Mouse (Mus musculus): ENCODE results near the gene Kcnj8. TPM values are rescaled to one million over a fixed set of nuclear protein-coding genes. Genes with fewer than 3 reads are reported as not detected.

Gene Kcnj8
- total RNA-seq (2017) = not detected in 2 replicates

- peak; percentile 40 for ATAC-seq (replicated peaks; ENCODE audit: low read depth, poor library complexity, severe bottlenecking)
Observed at GRCm38 (mm10) chr6:142571055-142571618, at the start of gene Kcnj8. Gene Kcnj8 (minus strand): TSS chr6:142571614.

- no peak for ATAC-seq (replicated peaks; ENCODE audit: low read depth, poor library complexity, severe bottlenecking)
Observed at GRCm38 (mm10) chr6:142616659-142617058, 45.2 kb upstream of the Kcnj8 start.

- no peak for ATAC-seq (replicated peaks; ENCODE audit: low read depth, poor library complexity, severe bottlenecking)
Observed at GRCm38 (mm10) chr6:142614324-142614723, 42.9 kb upstream of the Kcnj8 start.

GRCm38 (mm10) chr6:142612366-142612765, 41.0 kb upstream of the Kcnj8 start:
- no peak for ATAC-seq (replicated peaks; ENCODE audit: low read depth, poor library complexity, severe bottlenecking)

- ATAC-seq (replicated peaks; ENCODE audit: low read depth, poor library complexity, severe bottlenecking) = no peak
Observed at GRCm38 (mm10) chr6:142609401-142610373, 38.3 kb upstream of the Kcnj8 start.

GRCm38 (mm10) chr6:142607080-142607479, 35.7 kb upstream of the Kcnj8 start:
- ATAC-seq (replicated peaks; ENCODE audit: low read depth, poor library complexity, severe bottlenecking) = no peak

- no peak for ATAC-seq (replicated peaks; ENCODE audit: low read depth, poor library complexity, severe bottlenecking)
Observed at GRCm38 (mm10) chr6:142602772-142603171, 31.4 kb upstream of the Kcnj8 start.

- no peak for ATAC-seq (replicated peaks; ENCODE audit: low read depth, poor library complexity, severe bottlenecking)
Observed at GRCm38 (mm10) chr6:142578831-142579230, 7.4 kb upstream of the Kcnj8 start.

- no peak for ATAC-seq (replicated peaks; ENCODE audit: low read depth, poor library complexity, severe bottlenecking)
Observed at GRCm38 (mm10) chr6:142577801-142578200, 6.4 kb upstream of the Kcnj8 start.

- peak; percentile 66 for ATAC-seq (replicated peaks; ENCODE audit: low read depth, poor library complexity, severe bottlenecking)
Observed at GRCm38 (mm10) chr6:142572876-142573275, 1.5 kb upstream of the Kcnj8 start.

GRCm38 (mm10) chr6:142571629-142572360, 381 bp upstream of the Kcnj8 start:
- peak; percentile 39; the same call in 1 of the 2 replicates for ATAC-seq (replicated peaks; ENCODE audit: low read depth, poor library complexity, severe bottlenecking)

GRCm38 (mm10) chr6:142570046-142570770, 1.2 kb downstream of the Kcnj8 start:
- no peak for ATAC-seq (replicated peaks; ENCODE audit: low read depth, poor library complexity, severe bottlenecking)

GRCm38 (mm10) chr6:142568713-142569357, 2.6 kb downstream of the Kcnj8 start:
- ATAC-seq (replicated peaks; ENCODE audit: low read depth, poor library complexity, severe bottlenecking) = no peak

GRCm38 (mm10) chr6:142567452-142567851, 4.0 kb downstream of the Kcnj8 start:
- peak; percentile 43 for ATAC-seq (replicated peaks; ENCODE audit: low read depth, poor library complexity, severe bottlenecking)

- no peak for ATAC-seq (replicated peaks; ENCODE audit: low read depth, poor library complexity, severe bottlenecking)
Observed at GRCm38 (mm10) chr6:142564746-142565145, 6.7 kb downstream of the Kcnj8 start.

GRCm38 (mm10) chr6:142561151-142561550, 10.3 kb downstream of the Kcnj8 start:
- ATAC-seq (replicated peaks; ENCODE audit: low read depth, poor library complexity, severe bottlenecking) = peak; percentile 91

GRCm38 (mm10) chr6:142558772-142559679, 12.4 kb downstream of the Kcnj8 start:
- ATAC-seq (replicated peaks; ENCODE audit: low read depth, poor library complexity, severe bottlenecking) = peak; percentile 61

GRCm38 (mm10) chr6:142558076-142558475, 13.3 kb downstream of the Kcnj8 start:
- ATAC-seq (replicated peaks; ENCODE audit: low read depth, poor library complexity, severe bottlenecking) = no peak
